Mouse (Mus musculus) embryonic facial prominence, embryonic 14.5 days (tissue): ENCODE data around the gene Btbd16. TPM values are rescaled to one million over a fixed set of nuclear protein-coding genes. Genes with fewer than 3 reads are reported as not detected.

Experiments used
- ATAC-seq: fragments of 200-750 bp; cut with Nextera tagmentation; 2 replicates; pipeline ENCODE4 v1.8.0; 2017; ENCODE audit warnings: low read depth, moderate number of reproducible peaks, moderate TSS enrichment
- DNase-seq: peaks from one replicate; pipeline ENCODE4 v3.0.0-alpha.2; 2015; ENCODE audit warnings: low spot score
- H3K27ac ChIP-seq: fragments of 300-500 bp; sonication (generic); replicated peaks from 2 replicates; pipeline ENCODE4 v1.5.1; 2014; ENCODE audit warnings: low read depth, mild to moderate bottlenecking, low read length, moderate library complexity
- H3K27me3 ChIP-seq: fragments of 300-500 bp; sonication (generic); replicated peaks from 2 replicates; pipeline ENCODE4 v1.6.1; 2014; ENCODE audit warnings: low read length; ENCODE audit not compliant: control insufficient read depth, insufficient read depth
- H3K36me3 ChIP-seq: fragments of 300-500 bp; sonication (generic); 2 replicates; pipeline ENCODE4 v1.6.1; 2014; ENCODE audit warnings: low read length, mixed read lengths; ENCODE audit not compliant: control insufficient read depth, insufficient read depth
- H3K4me1 ChIP-seq: fragments of 300-500 bp; sonication (generic); 2 replicates; pipeline ENCODE4 v1.6.1; 2014; ENCODE audit warnings: antibody characterized with exemption, low read length; ENCODE audit not compliant: control insufficient read depth, insufficient read depth
- H3K4me2 ChIP-seq: fragments of 300-500 bp; sonication (generic); 2 replicates; pipeline ENCODE4 v1.6.1; 2014; ENCODE audit warnings: low read depth, mild to moderate bottlenecking, low read length, moderate library complexity, mixed read lengths
- H3K4me3 ChIP-seq: fragments of 300-500 bp; sonication (generic); 2 replicates; pipeline ENCODE4 v1.5.1; 2014; ENCODE audit warnings: low read depth, mild to moderate bottlenecking, low read length
- H3K9ac ChIP-seq: fragments of 300-500 bp; sonication (generic); 2 replicates; pipeline ENCODE4 v1.6.1; 2014; ENCODE audit warnings: low read depth, mild to moderate bottlenecking, low read length, moderate library complexity, mixed read lengths
- H3K9me3 ChIP-seq: fragments of 300-500 bp; sonication (generic); 2 replicates; pipeline ENCODE4 v1.6.1; 2016; ENCODE audit warnings: low read length; ENCODE audit not compliant: control insufficient read depth
- WGBS: fragments of 180-500 bp; shearing (Covaris S2); extraction: QIAGEN DNeasy Blood & Tissue Kit; methylation state at CpG from one replicate; pipeline ENCODE4 v1.1.7; 2014; 5-methylcytosine and 5-hydroxymethylcytosine counted together
- polyA plus RNA-seq: library from polyadenylated mRNA; unstranded; fragments of >200 nt; fragmentation: Nextera tagmentation; extraction: Ambion mirVana; gene quantifications from 2 replicates; pipeline ENCODE4 v1.2.1, GENCODE M21; 2014

The Btbd16 gene
- polyA plus RNA-seq, 1 experiment from 2014 or later, result not detected

GRCm38 (mm10) chr7:130762071-130762897 is 11.6 kb upstream of the Btbd16 start:
- ATAC-seq, result peak; percentile 75
- DNase-seq, result peak; percentile 85
- H3K36me3 ChIP-seq, result peaks cover 50% of the 10 kb centered on the region
- 27% methylated on average over 16 of the region's 17 CpGs for WGBS
- no peak overlapping the region for H3K4me2 ChIP-seq
- no peaks in the 10 kb centered on the region for H3K27me3 ChIP-seq
- H3K4me3 ChIP-seq, result no peak overlapping the region
- no peaks in the 10 kb centered on the region for H3K9me3 ChIP-seq
- H3K27ac ChIP-seq, result 0 out of 2 replicates have a peak overlapping the region, but pooled peaks have one; percentile 13
- H3K9ac ChIP-seq, result no peak overlapping the region
- H3K4me1 ChIP-seq, result no peaks in the 10 kb centered on the region

- DNase-seq (no peak), ATAC-seq (no peak)
- Histone ChIP-seq H3K9me3 (no peaks in the 10 kb centered on the region), H3K4me3 (no peak overlapping the region), H3K9ac (no peak overlapping the region), H3K36me3 (peaks cover 36% of the 10 kb centered on the region), H3K27me3 (no peaks in the 10 kb centered on the region), H3K4me2 (no peak overlapping the region), H3K4me1 (no peaks in the 10 kb centered on the region), H3K27ac (no peak overlapping the region)
- 89% methylated on average over 17 of the region's 17 CpGs for whole genome bisulfite sequencing
Observed at GRCm38 (mm10) chr7:130764160-130764559, 9.7 kb upstream of the Btbd16 start.

GRCm38 (mm10) chr7:130766411-130767170 is 7.3 kb upstream of the Btbd16 start:
- Histone ChIP-seq H3K4me2 (no peak overlapping the region), H3K36me3 (peaks cover 22% of the 10 kb centered on the region), H3K9ac (no peak overlapping the region), H3K9me3 (no peaks in the 10 kb centered on the region), H3K4me3 (no peak overlapping the region), H3K27ac (no peak overlapping the region), H3K27me3 (no peaks in the 10 kb centered on the region), H3K4me1 (no peaks in the 10 kb centered on the region)
- ATAC-seq, result no peak
- DNase-seq, result no peak
- 77% methylated on average over 30 of the region's 30 CpGs for WGBS

GRCm38 (mm10) chr7:130768151-130768550 is 5.7 kb upstream of the Btbd16 start:
- Histone ChIP-seq H3K4me2 (no peak overlapping the region), H3K4me1 (no peaks in the 10 kb centered on the region), H3K9ac (no peak overlapping the region), H3K36me3 (peaks cover 22% of the 10 kb centered on the region), H3K27me3 (no peaks in the 10 kb centered on the region), H3K9me3 (no peaks in the 10 kb centered on the region), H3K27ac (no peak overlapping the region), H3K4me3 (no peak overlapping the region)
- WGBS, result 87% methylated on average over 4 of the region's 4 CpGs
- ATAC-seq (0 out of 2 replicates have a peak, but pooled peaks have one; percentile 22), DNase-seq (no peak)

GRCm38 (mm10) chr7:130770707-130771106 is 3.2 kb upstream of the Btbd16 start:
- peak; percentile 60; the same call in 1 of the 2 replicates for ATAC-seq
- no peak overlapping the region for H3K9ac ChIP-seq
- H3K4me2 ChIP-seq, result no peak overlapping the region
- peak; percentile 87 for DNase-seq
- no peaks in the 10 kb centered on the region for H3K4me1 ChIP-seq
- no peak overlapping the region for H3K4me3 ChIP-seq
- no peaks in the 10 kb centered on the region for H3K9me3 ChIP-seq
- no peaks in the 10 kb centered on the region for H3K27me3 ChIP-seq
- no peak overlapping the region for H3K27ac ChIP-seq
- peaks cover 1% of the 10 kb centered on the region; the same call in 1 of the 2 replicates for H3K36me3 ChIP-seq
- WGBS, result 33% methylated on average over 3 of the region's 3 CpGs

- Histone ChIP-seq H3K27ac (no peak overlapping the region), H3K4me2 (no peak overlapping the region), H3K9ac (no peak overlapping the region), H3K4me3 (no peak overlapping the region), H3K36me3 (no peaks in the 10 kb centered on the region), H3K27me3 (no peaks in the 10 kb centered on the region), H3K4me1 (no peaks in the 10 kb centered on the region), H3K9me3 (no peaks in the 10 kb centered on the region)
- ATAC-seq (no peak), DNase-seq (no peak)
- WGBS, result 66% methylated on average over 11 of the region's 11 CpGs
Observed at GRCm38 (mm10) chr7:130773171-130773830, 568 bp upstream of the Btbd16 start.

- H3K4me1 ChIP-seq, result no peaks in the 10 kb centered on the region
- no peak overlapping the region for H3K4me2 ChIP-seq
- DNase-seq (no peak), ATAC-seq (no peak)
- H3K27me3 ChIP-seq, result no peaks in the 10 kb centered on the region
- H3K27ac ChIP-seq, result no peak overlapping the region
- 62% methylated on average over 5 of the region's 5 CpGs for WGBS
- no peak overlapping the region for H3K9ac ChIP-seq
- H3K4me3 ChIP-seq, result no peak overlapping the region
- no peaks in the 10 kb centered on the region for H3K36me3 ChIP-seq
- H3K9me3 ChIP-seq, result no peaks in the 10 kb centered on the region
Observed at GRCm38 (mm10) chr7:130780866-130781419, 7.1 kb downstream of the Btbd16 start.

GRCm38 (mm10) chr7:130782501-130783050 is 8.7 kb downstream of the Btbd16 start:
- 81% methylated on average over 5 of the region's 5 CpGs for WGBS
- no peak for ATAC-seq
- H3K27ac ChIP-seq, result no peak overlapping the region
- H3K9me3 ChIP-seq, result no peaks in the 10 kb centered on the region
- no peak overlapping the region for H3K9ac ChIP-seq
- H3K4me3 ChIP-seq, result no peak overlapping the region
- H3K36me3 ChIP-seq, result no peaks in the 10 kb centered on the region
- DNase-seq, result no peak
- no peaks in the 10 kb centered on the region for H3K27me3 ChIP-seq
- 0 out of 2 replicates have a peak, but pooled peaks cover 3% of the 10 kb centered on the region for H3K4me1 ChIP-seq
- no peak overlapping the region for H3K4me2 ChIP-seq
